Mouse (Mus musculus) kidney, postnatal 25 days (tissue): ENCODE measurements around the gene Il22ra1.

Source experiments
- DNase-seq, 2 experiments: peaks; one replicate each; pipeline ENCODE4 v3.0.0; 2021; ENCODE audit warnings: mixed read lengths in 2 of 2

The Il22ra1 gene

GRCm38 (mm10) chr4:135736903-135737302 is 8.9 kb downstream of the Il22ra1 start:
- DNase-seq, result no peak

GRCm38 (mm10) chr4:135738237-135738636 is 10.3 kb downstream of the Il22ra1 start:
- no peak for DNase-seq

- DNase-seq, result no peak
These were observed 11.2 kb downstream of the Il22ra1 start for GRCm38 (mm10) chr4:135739148-135739547.

GRCm38 (mm10) chr4:135739672-135740071 is 11.7 kb downstream of the Il22ra1 start:
- DNase-seq, result no peak

GRCm38 (mm10) chr4:135743520-135743919 is 15.5 kb downstream of the Il22ra1 start:
- no peak for DNase-seq

- DNase-seq, result no peak
These were observed 16.9 kb downstream of the Il22ra1 start for GRCm38 (mm10) chr4:135744726-135745448.

GRCm38 (mm10) chr4:135745613-135746012 is 17.6 kb downstream of the Il22ra1 start:
- no peak for DNase-seq

GRCm38 (mm10) chr4:135750896-135751295 is 22.9 kb downstream of the Il22ra1 start:
- DNase-seq, result no peak

- DNase-seq, result no peak
These were observed 24.3 kb downstream of the Il22ra1 start for GRCm38 (mm10) chr4:135752106-135752778.

- no peak for DNase-seq
These were observed 24.8 kb downstream of the Il22ra1 start for GRCm38 (mm10) chr4:135752779-135753164.

GRCm38 (mm10) chr4:135758331-135758730 is 30.4 kb downstream of the Il22ra1 start:
- DNase-seq, result peak in 1 of 2 experiments; percentile 19

- no peak for DNase-seq
These were observed 30.9 kb downstream of the Il22ra1 start for GRCm38 (mm10) chr4:135758825-135759224.

- no peak for DNase-seq
These were observed 31.5 kb downstream of the Il22ra1 start, which contains the start of gene Myom3 for GRCm38 (mm10) chr4:135759356-135759976. Myom3 (plus strand) TSS chr4:135759715.

- DNase-seq, result no peak
These were observed 33.1 kb downstream of the Il22ra1 start for GRCm38 (mm10) chr4:135761048-135761447.

- peak; percentile 35 to 54 for DNase-seq
These were observed 33.6 kb downstream of the Il22ra1 start for GRCm38 (mm10) chr4:135761569-135761968.

GRCm38 (mm10) chr4:135762251-135762906 is 34.4 kb downstream of the Il22ra1 start:
- peak; percentile 84 to 91 for DNase-seq

- DNase-seq, result no peak
These were observed 36.7 kb downstream of the Il22ra1 start for GRCm38 (mm10) chr4:135764700-135765099.

GRCm38 (mm10) chr4:135765707-135766106 is 37.7 kb downstream of the Il22ra1 start:
- DNase-seq, result no peak

GRCm38 (mm10) chr4:135766976-135767375 is 39.0 kb downstream of the Il22ra1 start:
- DNase-seq, result peak; percentile 67 to 77

- DNase-seq, result peak; percentile 68 to 70
These were observed 40.9 kb downstream of the Il22ra1 start for GRCm38 (mm10) chr4:135768572-135769526.

- no peak for DNase-seq
These were observed 42.8 kb downstream of the Il22ra1 start for GRCm38 (mm10) chr4:135770611-135771305.
